Mouse (Mus musculus): ENCODE results near the gene 4930451I11Rik.

GRCm38 (mm10) chr7:126848794-126849193 is 17.4 kb upstream of the 4930451I11Rik start:
- TF ChIP-seq CTCF (IDR thresholded peaks at IDR 0.05; ENCODE audit: borderline replicate concordance, extremely low read depth, insufficient read depth, insufficient read length) (no peak), POLR2A (IDR thresholded peaks at IDR 0.05; ENCODE audit: borderline replicate concordance, extremely low read depth, insufficient read depth, insufficient read length, poor library complexity, severe bottlenecking) (no peak)

Measured in brain, embryonic 14.5 days (tissue).